Mouse (Mus musculus) embryonic facial prominence, embryonic 15.5 days (tissue): ENCODE measurements at regions not wholly inside any gene's neighbourhood (a gene's known extent, or its start where the extent isn't known, plus 50 kb on each side); places are given as distances from the start of the nearest gene placed in this dataset.

ENCODE experiments used
- ATAC-seq: fragments of 200-750 bp; cut with Nextera tagmentation; 2 replicates; pipeline ENCODE4 v1.8.0; 2017; ENCODE audit warnings: low read depth, moderate TSS enrichment; ENCODE audit not compliant: insufficient number of reproducible peaks, low FRiP score, low TSS enrichment
- H3K27ac ChIP-seq: fragments of 300-500 bp; sonication (generic); replicated peaks from 2 replicates; pipeline ENCODE4 v1.5.1; 2015; ENCODE audit warnings: mild to moderate bottlenecking, inconsistent platforms
- H3K27me3 ChIP-seq: fragments of 300-500 bp; sonication (generic); 2 replicates; pipeline ENCODE4 v1.6.1; 2015; ENCODE audit warnings: inconsistent platforms
- H3K36me3 ChIP-seq: fragments of 300-500 bp; sonication (generic); 2 replicates; pipeline ENCODE4 v1.6.1; 2015; ENCODE audit warnings: mild to moderate bottlenecking, inconsistent platforms
- H3K4me1 ChIP-seq: fragments of 300-500 bp; sonication (generic); 2 replicates; pipeline ENCODE4 v1.6.1; 2015; ENCODE audit warnings: inconsistent platforms
- H3K4me2 ChIP-seq: fragments of 300-500 bp; sonication (generic); replicated peaks from 2 replicates; pipeline ENCODE4 v1.6.1; 2015; ENCODE audit warnings: mild to moderate bottlenecking, inconsistent platforms
- H3K4me3 ChIP-seq: fragments of 300-500 bp; sonication (generic); replicated peaks from 2 replicates; pipeline ENCODE4 v1.5.1; 2015; ENCODE audit warnings: mild to moderate bottlenecking, inconsistent platforms
- H3K9ac ChIP-seq: fragments of 300-500 bp; sonication (generic); 2 replicates; pipeline ENCODE4 v1.6.1; 2015; ENCODE audit warnings: inconsistent platforms
- H3K9me3 ChIP-seq: fragments of 300-500 bp; sonication (generic); replicated peaks from 2 replicates; pipeline ENCODE4 v1.6.1; 2016; ENCODE audit warnings: inconsistent platforms
- WGBS: fragments of 180-500 bp; shearing (Covaris S2); methylation state at CpG from one replicate; pipeline ENCODE4 v1.1.7; 2015; 5-methylcytosine and 5-hydroxymethylcytosine counted together

GRCm38 (mm10) chr13:84783017-84783937 lies 405.9 kb upstream of the Ccnh start:
- Histone ChIP-seq H3K27me3 (no peaks in the 10 kb centered on the region), H3K27ac (no peak overlapping the region), H3K9ac (no peak overlapping the region), H3K4me3 (no peak overlapping the region), H3K36me3 (no peaks in the 10 kb centered on the region), H3K4me2 (no peak overlapping the region), H3K4me1 (no peaks in the 10 kb centered on the region), H3K9me3 (no peaks in the 10 kb centered on the region)
- no peak for ATAC-seq
- 20% methylated on average over 4 of the region's 4 CpGs for WGBS

- no peak overlapping the region for H3K9ac ChIP-seq
- no peak overlapping the region for H3K27ac ChIP-seq
- no peaks in the 10 kb centered on the region for H3K36me3 ChIP-seq
- no peaks in the 10 kb centered on the region for H3K4me1 ChIP-seq
- no peaks in the 10 kb centered on the region for H3K27me3 ChIP-seq
- no peak overlapping the region for H3K4me2 ChIP-seq
- no peak overlapping the region for H3K4me3 ChIP-seq
- H3K9me3 ChIP-seq = no peaks in the 10 kb centered on the region
- 62% methylated on average over 3 of the region's 3 CpGs for WGBS
- no peak for ATAC-seq
Observed at GRCm38 (mm10) chr13:84804241-84804980, 384.8 kb upstream of the Ccnh start.

GRCm38 (mm10) chr13:84805190-84805589 lies 384.0 kb upstream of the Ccnh start:
- no peak overlapping the region for H3K4me2 ChIP-seq
- H3K9me3 ChIP-seq = no peaks in the 10 kb centered on the region
- H3K4me3 ChIP-seq = no peak overlapping the region
- no peak overlapping the region for H3K9ac ChIP-seq
- ATAC-seq = no peak
- H3K27me3 ChIP-seq = no peaks in the 10 kb centered on the region
- WGBS = 78% methylated on average over 4 of the region's 4 CpGs
- H3K4me1 ChIP-seq = no peaks in the 10 kb centered on the region
- no peak overlapping the region for H3K27ac ChIP-seq
- H3K36me3 ChIP-seq = no peaks in the 10 kb centered on the region

GRCm38 (mm10) chr13:84809605-84810004 lies 379.6 kb upstream of the Ccnh start:
- H3K9me3 ChIP-seq = no peaks in the 10 kb centered on the region
- no peak overlapping the region for H3K9ac ChIP-seq
- H3K4me2 ChIP-seq = no peak overlapping the region
- H3K27ac ChIP-seq = no peak overlapping the region
- no peaks in the 10 kb centered on the region for H3K4me1 ChIP-seq
- 90% methylated on average over 3 of the region's 3 CpGs for WGBS
- no peaks in the 10 kb centered on the region for H3K27me3 ChIP-seq
- ATAC-seq = no peak
- no peaks in the 10 kb centered on the region for H3K36me3 ChIP-seq
- no peak overlapping the region for H3K4me3 ChIP-seq
